Mouse (Mus musculus) cerebellum, adult 2 months (tissue): ENCODE measurements at regions not wholly inside any gene's neighbourhood (a gene's known extent, or its start where the extent isn't known, plus 50 kb on each side); places are given as distances from the start of the nearest gene placed in this dataset.
A peak's percentile ranks its signal among the peaks of the same experiment; 100 is the strongest.

Experiments used
- DNase-seq, 2 experiments: peaks; one replicate each; pipeline ENCODE4 v3.0.0; 2021
- H3K27ac ChIP-seq: fragments of 200-500 bp; 2 replicates; pipeline ENCODE4 v1.5.1; 2012; ENCODE audit warnings: low read length, control low read depth, inconsistent platforms; ENCODE audit not compliant: insufficient read depth
- H3K27me3 ChIP-seq: fragments of 200-500 bp; 2 replicates; pipeline ENCODE4 v1.6.1; 2012; ENCODE audit warnings: inconsistent platforms, mild to moderate bottlenecking, low read length, moderate library complexity; ENCODE audit not compliant: control insufficient read depth, insufficient read depth
- H3K4me1 ChIP-seq: fragments of 200-500 bp; 2 replicates; pipeline ENCODE4 v1.6.1; 2011; ENCODE audit warnings: low read length; ENCODE audit not compliant: control insufficient read depth, insufficient read depth
- H3K4me3 ChIP-seq: fragments of 200-500 bp; replicated peaks from 2 replicates; pipeline ENCODE3; 2011; ENCODE audit warnings: mild to moderate bottlenecking, low read depth, low read length, control low read depth; ENCODE audit not compliant: insufficient read depth
- CTCF ChIP-seq: fragments of 200-500 bp; IDR thresholded peaks from 2 replicates; pipeline ENCODE4 v1.5.1; 2011; ENCODE audit warnings: low read depth, mild to moderate bottlenecking, control low read depth, low read length, moderate library complexity, borderline replicate concordance; ENCODE audit not compliant: insufficient read depth
- POLR2A ChIP-seq: fragments of 200-500 bp; IDR thresholded peaks from 2 replicates; pipeline ENCODE4 v1.6.1; 2011; ENCODE audit warnings: low read length, control low read depth, borderline replicate concordance; ENCODE audit not compliant: insufficient read depth
- WGBS: fragments of 180-500 bp; shearing (Covaris S2); methylation state at CpG from one replicate; pipeline ENCODE4 v1.1.7; 2018; 5-methylcytosine and 5-hydroxymethylcytosine counted together

- no peak overlapping the region for H3K27ac ChIP-seq
- TF ChIP-seq POLR2A (no peak), CTCF (peak; percentile 47; the same call in 1 of the 2 replicates)
- H3K4me1 ChIP-seq, result no peaks in the 10 kb centered on the region
- WGBS, result 46% methylated on average over 14 of the region's 14 CpGs
- H3K4me3 ChIP-seq, result peak overlapping the region; percentile 19
- DNase-seq, result peak; percentile 38
- no peaks in the 10 kb centered on the region for H3K27me3 ChIP-seq
Measured at GRCm38 (mm10) chr12:52637506-52638249, 61.5 kb upstream of the Akap6 start.

- TF ChIP-seq POLR2A (no peak), CTCF (no peak)
- Histone ChIP-seq H3K4me1 (no peaks in the 10 kb centered on the region), H3K27me3 (no peaks in the 10 kb centered on the region), H3K27ac (no peak overlapping the region), H3K4me3 (no peak overlapping the region)
- DNase-seq, result no peak
- 85% methylated on average over 11 of the region's 11 CpGs for WGBS
Measured at GRCm38 (mm10) chr12:52638461-52638860, 60.7 kb upstream of the Akap6 start.

- H3K27ac ChIP-seq, result no peak overlapping the region
- no peaks in the 10 kb centered on the region for H3K4me1 ChIP-seq
- no peak for DNase-seq
- H3K27me3 ChIP-seq, result no peaks in the 10 kb centered on the region
- TF ChIP-seq POLR2A (no peak), CTCF (no peak)
- no peak overlapping the region for H3K4me3 ChIP-seq
- 78% methylated on average over 5 of the region's 5 CpGs for WGBS
Measured at GRCm38 (mm10) chr12:52644059-52644458, 55.1 kb upstream of the Akap6 start.
